Mouse (Mus musculus) testis, adult 2 months (tissue): ENCODE measurements around the gene Dnase1. TPM values are rescaled to one million over a fixed set of nuclear protein-coding genes. Genes with fewer than 3 reads are reported as not detected.

ENCODE experiments used
- H3K27ac ChIP-seq: fragments of 200-500 bp; 2 replicates; pipeline ENCODE4 v1.5.1; 2012; ENCODE audit warnings: low read depth, low read length; ENCODE audit not compliant: control insufficient read depth, insufficient read depth
- H3K27me3 ChIP-seq: fragments of 200-500 bp; 2 replicates; pipeline ENCODE4 v1.6.1; 2012; ENCODE audit warnings: mild to moderate bottlenecking, low read length, moderate library complexity; ENCODE audit not compliant: control insufficient read depth, insufficient read depth
- H3K36me3 ChIP-seq: fragments of 200-500 bp; 2 replicates; pipeline ENCODE4 v1.6.1; 2012; ENCODE audit warnings: mild to moderate bottlenecking, low read length; ENCODE audit not compliant: control insufficient read depth, insufficient read depth
- H3K4me1 ChIP-seq: fragments of 200-500 bp; 2 replicates; pipeline ENCODE4 v1.6.1; 2012; ENCODE audit warnings: low read length; ENCODE audit not compliant: control insufficient read depth, insufficient read depth
- H3K4me3 ChIP-seq: fragments of 200-500 bp; 2 replicates; pipeline ENCODE4 v1.5.1; 2012; ENCODE audit warnings: low read depth, mild to moderate bottlenecking, low read length, moderate library complexity, mixed read lengths; ENCODE audit not compliant: control insufficient read depth
- CTCF ChIP-seq: fragments of 200-500 bp; IDR thresholded peaks from 2 replicates; pipeline ENCODE4 v1.5.1; 2012; ENCODE audit warnings: low read depth, mild to moderate bottlenecking, inconsistent platforms, low read length, moderate library complexity; ENCODE audit not compliant: control insufficient read depth, insufficient read depth, insufficient replicate concordance
- POLR2A ChIP-seq: fragments of 200-500 bp; IDR thresholded peaks from 2 replicates; pipeline ENCODE4 v1.6.1; 2012; ENCODE audit warnings: low read depth, mild to moderate bottlenecking, inconsistent platforms, low read length, moderate library complexity; ENCODE audit not compliant: control insufficient read depth
- polyA plus RNA-seq: library from polyadenylated mRNA; depleted of rRNA; stranded (reverse); fragments of >200 nt; gene quantifications from 2 replicates; pipeline ENCODE4 v1.2.3, GENCODE M21; 2012

The Dnase1 gene
- polyA plus RNA-seq, 1 experiment = 0.17 TPM

GRCm38 (mm10) chr16:4021241-4021640, 15.5 kb upstream of the Dnase1 start:
- no peak overlapping the region for H3K27ac ChIP-seq
- H3K4me3 ChIP-seq = no peak overlapping the region
- no peak for TF ChIP-seq POLR2A
- TF ChIP-seq CTCF = no peak
- H3K27me3 ChIP-seq = no peaks in the 10 kb centered on the region
- no peaks in the 10 kb centered on the region for H3K4me1 ChIP-seq
- no peaks in the 10 kb centered on the region for H3K36me3 ChIP-seq

DNA sequence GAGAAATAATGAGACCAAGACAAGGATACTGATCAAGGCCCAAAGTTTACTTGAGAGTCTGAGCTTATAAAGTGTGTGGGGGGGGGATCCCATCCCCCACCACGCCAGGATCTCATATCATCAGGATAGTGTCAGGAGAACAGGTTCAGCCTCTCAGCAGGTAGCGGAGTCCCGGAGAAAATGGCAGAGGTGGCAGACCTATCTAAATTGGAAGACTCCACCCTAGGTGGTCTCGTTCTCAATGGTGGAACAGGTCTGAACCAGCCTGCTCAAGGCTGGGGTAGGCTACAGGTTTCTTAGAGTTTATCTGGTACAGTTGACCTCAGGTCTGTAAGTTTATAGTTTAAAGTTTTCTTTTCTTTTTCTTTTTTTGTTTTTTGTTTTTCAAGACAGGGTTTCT, 14.0 kb upstream of the Dnase1 start:
- H3K4me1 ChIP-seq = no peaks in the 10 kb centered on the region
- no peaks in the 10 kb centered on the region for H3K36me3 ChIP-seq
- H3K27ac ChIP-seq = no peak overlapping the region
- TF ChIP-seq POLR2A = no peak
- TF ChIP-seq CTCF = no peak
- no peaks in the 10 kb centered on the region for H3K27me3 ChIP-seq
- H3K4me3 ChIP-seq = no peak overlapping the region

DNA sequence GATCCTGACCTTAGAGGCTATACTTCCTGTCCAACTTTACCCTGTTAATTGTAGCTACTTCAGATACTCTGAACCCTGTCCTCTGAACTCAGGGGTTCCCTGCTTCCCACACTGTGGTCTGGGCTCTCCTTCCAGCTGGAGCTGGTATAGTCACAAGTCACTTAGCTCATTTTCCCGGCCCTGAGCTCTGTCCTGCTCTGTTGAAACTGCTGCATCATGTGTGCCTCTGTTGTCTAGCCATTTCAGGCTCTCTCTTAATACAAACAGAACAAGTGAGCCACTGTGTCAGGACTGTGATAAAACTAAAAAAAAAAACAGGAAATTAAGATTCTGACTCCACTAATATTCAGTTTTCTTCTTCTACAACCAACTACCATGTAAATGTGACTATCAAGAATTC, 10.1 kb upstream of the Dnase1 start:
- TF ChIP-seq POLR2A = no peak
- TF ChIP-seq CTCF = no peak
- Histone ChIP-seq H3K4me1 (no peaks in the 10 kb centered on the region), H3K4me3 (no peak overlapping the region), H3K27ac (no peak overlapping the region), H3K27me3 (no peaks in the 10 kb centered on the region), H3K36me3 (no peaks in the 10 kb centered on the region)

GRCm38 (mm10) chr16:4027211-4027610, 9.5 kb upstream of the Dnase1 start:
- Histone ChIP-seq H3K27ac (no peak overlapping the region), H3K4me1 (no peaks in the 10 kb centered on the region), H3K36me3 (no peaks in the 10 kb centered on the region), H3K27me3 (no peaks in the 10 kb centered on the region), H3K4me3 (no peak overlapping the region)
- no peak for TF ChIP-seq CTCF
- no peak for TF ChIP-seq POLR2A

DNA sequence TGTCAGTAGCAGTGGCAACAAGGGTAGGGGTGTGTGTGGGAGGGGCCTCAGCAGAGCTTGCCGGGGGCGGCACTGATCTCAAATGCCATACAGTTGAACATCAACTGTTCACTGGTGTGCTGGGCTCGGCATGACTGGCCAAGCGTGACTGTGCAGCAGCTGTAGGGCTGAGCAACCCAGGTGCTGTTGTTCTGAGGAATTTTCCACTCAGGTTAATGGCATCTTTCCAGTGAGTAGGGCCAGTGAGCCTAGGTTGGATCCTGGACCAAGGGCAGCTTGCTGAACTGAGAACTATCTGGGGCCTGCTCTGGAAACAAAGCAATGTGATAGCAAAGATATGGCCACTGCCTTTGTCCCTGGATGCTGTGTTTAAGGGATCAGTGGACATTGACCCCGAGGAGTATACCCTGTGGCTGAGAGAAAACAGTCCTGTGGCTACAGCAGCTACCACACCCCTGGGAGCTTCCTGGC, 7.3 kb upstream of the Dnase1 start:
- Histone ChIP-seq H3K27ac (no peak overlapping the region), H3K4me3 (no peak overlapping the region), H3K36me3 (no peaks in the 10 kb centered on the region), H3K27me3 (no peaks in the 10 kb centered on the region), H3K4me1 (no peaks in the 10 kb centered on the region)
- TF ChIP-seq POLR2A = no peak
- no peak for TF ChIP-seq CTCF

DNA sequence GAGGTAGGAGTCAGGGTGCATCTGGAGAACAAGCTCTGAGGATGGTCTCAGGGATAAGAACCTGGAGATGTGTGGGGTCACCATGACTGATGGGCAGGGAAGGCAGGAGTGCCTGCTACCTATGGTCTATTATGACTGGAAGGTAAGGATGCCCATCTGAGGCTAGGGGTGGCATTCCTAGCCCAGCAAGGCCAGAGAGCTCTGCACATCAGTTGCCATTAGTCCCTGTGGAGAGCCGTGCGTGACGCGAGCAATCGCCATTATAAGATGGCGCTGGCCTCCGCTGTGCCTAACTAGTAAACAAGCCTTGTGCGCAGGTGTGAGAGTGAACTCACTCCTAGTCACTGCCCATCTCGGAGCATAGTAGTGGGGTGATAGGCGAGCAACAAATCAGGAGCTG, 6.2 kb upstream of the Dnase1 start:
- Histone ChIP-seq H3K27ac (no peak overlapping the region), H3K4me1 (no peaks in the 10 kb centered on the region), H3K27me3 (no peaks in the 10 kb centered on the region), H3K4me3 (no peak overlapping the region), H3K36me3 (no peaks in the 10 kb centered on the region)
- no peak for TF ChIP-seq CTCF
- TF ChIP-seq POLR2A = no peak

DNA sequence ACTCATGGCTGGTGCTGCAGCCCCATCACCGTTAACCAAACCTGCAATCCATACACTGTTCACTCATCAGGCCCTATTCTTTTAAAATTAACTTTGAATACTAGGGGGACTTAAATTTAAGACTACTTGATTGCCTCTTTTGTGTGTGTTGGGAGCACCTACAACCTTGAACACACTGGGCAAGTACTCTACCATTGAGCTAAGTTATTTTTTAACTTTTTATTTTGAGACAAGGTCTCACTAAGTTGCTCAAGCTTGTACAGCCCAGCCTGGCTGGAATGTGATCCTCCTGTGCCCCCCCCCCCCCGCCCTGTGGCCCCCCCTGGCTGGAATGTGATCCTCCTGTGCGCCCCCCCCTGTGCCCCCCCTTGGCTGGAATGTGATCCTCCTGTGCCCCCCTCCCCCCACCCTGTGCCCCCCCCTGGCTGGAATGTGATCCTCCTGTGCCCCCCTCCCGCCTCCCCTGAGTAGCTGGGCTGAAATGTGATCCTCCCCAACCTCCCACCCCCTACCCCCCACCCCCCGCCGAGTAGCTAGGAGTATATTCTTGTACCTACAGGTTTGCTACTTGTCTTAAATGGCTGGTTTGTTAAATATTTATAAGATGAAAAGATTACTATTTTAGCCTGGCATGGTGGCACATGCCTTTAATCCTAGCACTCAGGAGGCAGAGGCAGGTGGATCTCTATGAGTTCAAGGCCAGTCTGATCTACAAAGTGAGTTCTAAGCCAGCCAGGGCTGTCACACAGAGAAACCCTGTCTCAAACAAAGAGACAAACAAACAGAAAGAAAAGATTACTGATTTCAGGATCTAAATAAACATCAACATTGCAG, 5.1 kb upstream of the Dnase1 start:
- H3K4me1 ChIP-seq = no peaks in the 10 kb centered on the region
- no peak overlapping the region for H3K4me3 ChIP-seq
- H3K36me3 ChIP-seq = no peaks in the 10 kb centered on the region
- no peak overlapping the region for H3K27ac ChIP-seq
- TF ChIP-seq POLR2A (no peak), CTCF (no peak)
- no peaks in the 10 kb centered on the region for H3K27me3 ChIP-seq

DNA sequence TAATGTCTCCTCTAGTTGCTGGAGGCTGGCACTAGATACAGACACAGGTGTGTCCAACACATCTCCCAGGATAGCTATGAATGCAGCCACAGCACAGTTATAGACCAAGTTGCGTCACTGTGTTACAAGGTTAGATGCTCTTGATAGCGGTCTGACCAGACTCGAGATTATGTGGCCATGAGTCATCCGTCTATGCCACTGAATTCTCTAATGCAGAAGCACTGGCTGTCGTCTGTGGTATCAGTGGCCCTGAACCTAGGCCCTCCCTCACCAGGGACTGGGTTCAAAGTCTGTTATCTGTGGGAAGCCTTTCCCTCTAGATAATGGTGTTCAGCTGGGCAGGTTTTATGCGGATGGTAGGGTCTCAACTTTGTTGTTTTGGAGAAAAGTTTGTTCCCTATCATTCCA, 4.4 kb upstream of the Dnase1 start:
- TF ChIP-seq POLR2A = no peak
- no peak for TF ChIP-seq CTCF
- no peaks in the 10 kb centered on the region for H3K27me3 ChIP-seq
- no peaks in the 10 kb centered on the region for H3K36me3 ChIP-seq
- H3K4me1 ChIP-seq = no peaks in the 10 kb centered on the region
- no peak overlapping the region for H3K4me3 ChIP-seq
- no peak overlapping the region for H3K27ac ChIP-seq
